Mouse (Mus musculus) myocyte (in vitro differentiated cells): ENCODE measurements around the gene Adgrg1.

Experiments
- CEBPB ChIP-seq: IDR thresholded peaks from 2 replicates; pipeline ENCODE4 v1.6.1; 2011; ENCODE audit warnings: mild to moderate bottlenecking, moderate library complexity; ENCODE audit not compliant: poor library complexity, insufficient read depth, severe bottlenecking
- E2F4 ChIP-seq: IDR thresholded peaks from one replicate; pipeline ENCODE4 v1.6.1; 2011; ENCODE audit warnings: mild to moderate bottlenecking, control low read depth, moderate library complexity; ENCODE audit not compliant: insufficient read depth
- MAX ChIP-seq: IDR thresholded peaks from one replicate; pipeline ENCODE4 v1.6.1; 2011; ENCODE audit warnings: low read depth, mild to moderate bottlenecking, control low read depth
- POLR2A ChIP-seq: IDR thresholded peaks from one replicate; pipeline ENCODE4 v1.6.1; 2011; ENCODE audit warnings: low read depth, mild to moderate bottlenecking, control low read depth, moderate library complexity; ENCODE audit not compliant: insufficient read length
- POLR2AphosphoS2 ChIP-seq: IDR thresholded peaks from one replicate; pipeline ENCODE4 v1.6.1; 2011; ENCODE audit warnings: low read depth, control low read depth; ENCODE audit not compliant: insufficient read length
- SRF ChIP-seq: IDR thresholded peaks from one replicate; pipeline ENCODE4 v1.6.1; 2011; ENCODE audit warnings: low read depth; ENCODE audit not compliant: control insufficient read depth, insufficient read length
- TCF12 ChIP-seq: IDR thresholded peaks from one replicate; pipeline ENCODE4 v1.6.1; 2011; ENCODE audit warnings: mild to moderate bottlenecking, control low read depth; ENCODE audit not compliant: poor library complexity, insufficient read depth, severe bottlenecking
- USF1 ChIP-seq: IDR thresholded peaks from one replicate; pipeline ENCODE4 v1.6.1; 2011; ENCODE audit warnings: low read depth, mild to moderate bottlenecking, control low read depth, moderate library complexity

GRCm38 (mm10) chr8:95001165-95001564 is 26.6 kb downstream of the Adgrg1 start:
- TF ChIP-seq POLR2A (no peak), POLR2AphosphoS2 (no peak), USF1 (no peak), TCF12 (no peak), MAX (no peak), SRF (no peak), CEBPB (no peak), E2F4 (no peak)
